Mouse (Mus musculus) CH12.LX (cell line): Measurements from ENCODE around the gene A430033K04Rik. TPM values are rescaled to one million over a fixed set of nuclear protein-coding genes. Genes with fewer than 3 reads are reported as not detected.

ENCODE experiments used
- DNase-seq: peaks from one replicate; pipeline ENCODE4 v3.0.0-alpha.2; 2013; ENCODE audit errors: extremely low read depth
- H3K27ac ChIP-seq: 2 replicates; pipeline ENCODE4 v1.5.1; 2012; ENCODE audit warnings: low read depth, mild to moderate bottlenecking, control low read depth, moderate library complexity; ENCODE audit not compliant: insufficient read depth
- H3K27me3 ChIP-seq: replicated peaks from 2 replicates; pipeline ENCODE3; 2012; ENCODE audit warnings: inconsistent platforms
- H3K36me3 ChIP-seq, 2 experiments: replicated peaks in 1 of 2; 2 replicates each; pipeline versions ENCODE3 to v1.6.1; 2012; ENCODE audit warnings: inconsistent platforms in 1 of 2, low read length in 1 of 2, mild to moderate bottlenecking in 1 of 2, mixed read lengths in 1 of 2, moderate library complexity in 1 of 2; ENCODE audit not compliant: control insufficient read depth in 1 of 2, insufficient read depth in 1 of 2
- H3K4me1 ChIP-seq, 2 experiments: 2 replicates each; pipeline ENCODE4 v1.6.1; 2012; ENCODE audit warnings: inconsistent platforms in 1 of 2, moderate library complexity in 1 of 2; ENCODE audit not compliant: insufficient read depth in 2 of 2, control insufficient read depth in 1 of 2
- H3K4me2 ChIP-seq: 2 replicates; pipeline ENCODE4 v1.6.1; 2012; ENCODE audit warnings: low read depth, mild to moderate bottlenecking, control low read depth; ENCODE audit not compliant: poor library complexity, insufficient read depth, severe bottlenecking
- H3K4me3 ChIP-seq, 3 experiments: fragments of 150-350 bp in 1 of 3; sonication (generic) in 1 of 3; replicated peaks in 1 of 3; 2 replicates each; pipeline versions ENCODE3 to v1.5.1; 2011 to 2012; ENCODE audit warnings: low read depth in 2 of 3, low read length in 2 of 3, mild to moderate bottlenecking in 2 of 3, moderate library complexity in 2 of 3, control low read depth in 1 of 3, improper control_type of control experiment in 1 of 3, inconsistent platforms in 1 of 3, mixed read lengths in 1 of 3; ENCODE audit not compliant: poor library complexity in 1 of 3
- H3K79me2 ChIP-seq: replicated peaks from 2 replicates; pipeline ENCODE4 v1.6.1; 2012; ENCODE audit warnings: mild to moderate bottlenecking, moderate library complexity; ENCODE audit not compliant: control insufficient read depth, poor library complexity, insufficient read depth, severe bottlenecking; ENCODE audit errors: extremely low read depth
- H3K9ac ChIP-seq: 2 replicates; pipeline ENCODE4 v1.6.1; 2012; ENCODE audit warnings: low read depth, mild to moderate bottlenecking, control low read depth, moderate library complexity; ENCODE audit not compliant: insufficient read depth
- H3K9me3 ChIP-seq: replicated peaks from 2 replicates; pipeline ENCODE3; 2012; ENCODE audit warnings: low read length, inconsistent platforms, mixed read lengths
- BHLHE40 ChIP-seq: IDR thresholded peaks from 2 replicates; pipeline ENCODE4 v1.6.1; 2011; ENCODE audit warnings: mild to moderate bottlenecking, low read depth, low read length, improper control_type of control experiment
- CHD2 ChIP-seq: IDR thresholded peaks from 2 replicates; pipeline ENCODE4 v1.6.1; 2011; ENCODE audit warnings: low read length, improper control_type of control experiment
- ELF1 ChIP-seq: IDR thresholded peaks from 2 replicates; pipeline ENCODE4 v1.6.1; 2014; ENCODE audit warnings: low read depth, mild to moderate bottlenecking, inconsistent platforms, low read length, improper control_type of control experiment
- EP300 ChIP-seq: IDR thresholded peaks from 2 replicates; pipeline ENCODE4 v1.6.1; 2011; ENCODE audit warnings: low read length, improper control_type of control experiment
- JUN ChIP-seq: IDR thresholded peaks from 2 replicates; pipeline ENCODE4 v1.6.1; 2011; ENCODE audit warnings: low read depth, mild to moderate bottlenecking, low read length, improper control_type of control experiment, moderate library complexity; ENCODE audit not compliant: insufficient read depth
- MAFK ChIP-seq: IDR thresholded peaks from 2 replicates; pipeline ENCODE4 v1.6.1; 2011; ENCODE audit warnings: low read length, improper control_type of control experiment; ENCODE audit not compliant: insufficient replicate concordance
- MAX ChIP-seq: IDR thresholded peaks from 2 replicates; pipeline ENCODE4 v1.6.1; 2011; ENCODE audit warnings: low read length, improper control_type of control experiment
- MAZ ChIP-seq: IDR thresholded peaks from 2 replicates; pipeline ENCODE4 v1.6.1; 2012; ENCODE audit warnings: low read depth, mild to moderate bottlenecking, inconsistent platforms, low read length, improper control_type of control experiment, moderate library complexity
- MEF2A ChIP-seq: IDR thresholded peaks from 2 replicates; pipeline ENCODE4 v1.6.1; 2014; ENCODE audit warnings: low read depth, mild to moderate bottlenecking, inconsistent platforms, low read length, improper control_type of control experiment, borderline replicate concordance
- NRF1 ChIP-seq: IDR thresholded peaks from 2 replicates; pipeline ENCODE4 v1.6.1; 2014; ENCODE audit warnings: low read depth, mild to moderate bottlenecking, inconsistent platforms, low read length, improper control_type of control experiment, moderate library complexity
- PAX5 ChIP-seq: IDR thresholded peaks from 2 replicates; pipeline ENCODE4 v1.6.1; 2012; ENCODE audit warnings: low read length, inconsistent platforms, mixed read lengths
- POLR2A ChIP-seq: IDR thresholded peaks from 2 replicates; pipeline ENCODE4 v1.6.1; 2011; ENCODE audit warnings: low read depth, mild to moderate bottlenecking, improper control_type of control experiment, low read length
- SIN3A ChIP-seq: IDR thresholded peaks from 2 replicates; pipeline ENCODE4 v1.6.1; 2012; ENCODE audit warnings: low read length, improper control_type of control experiment, inconsistent platforms
- TBP ChIP-seq: conservative IDR thresholded peaks from 2 replicates; pipeline ENCODE4 v1.6.1; 2011; ENCODE audit warnings: low read depth, low read length, improper control_type of control experiment
- TCF12 ChIP-seq: IDR thresholded peaks from 2 replicates; pipeline ENCODE4 v1.6.1; 2014; ENCODE audit warnings: low read depth, mild to moderate bottlenecking, inconsistent platforms, low read length, improper control_type of control experiment
- USF1 ChIP-seq: IDR thresholded peaks from 2 replicates; pipeline ENCODE4 v1.6.1; 2014; ENCODE audit warnings: low read depth, mild to moderate bottlenecking, inconsistent platforms, low read length, improper control_type of control experiment
- dilution Hi-C: fragments of 300-500 bp; cut with MboI; formaldehyde crosslinking; loops from 2 replicates; pipeline ENCODE4 v1.14.3; 2020; ENCODE audit warnings: low sequenced_read_pairs; ENCODE audit not compliant: extremely low pct_unique_long_range_greater_than_20kb, extremely low pct_ligation_motif_present
- in situ Hi-C: fragments of 300-500 bp; cut with MboI; formaldehyde crosslinking; loops from 3 replicates; pipeline ENCODE4 v1.14.3; 2019; ENCODE audit warnings: low sequenced_read_pairs, low pct_ligation_motif_present, low pct_unique_long_range_greater_than_20kb, mixed read lengths
- polyA plus RNA-seq: library from polyadenylated mRNA; unstranded; fragments of >175 nt; gene quantifications from 2 replicates; pipeline ENCODE4 v1.2.1, GENCODE M21; 2012; ENCODE audit warnings: low read depth; ENCODE audit not compliant: insufficient read length
- total RNA-seq, 2 experiments: library from RNA; depleted of rRNA; stranded (reverse); fragments of 300-350 nt in 1 of 2; fragments of >200 nt in 1 of 2; gene quantifications; 2 replicates each; pipeline ENCODE4 v1.2.3; 2012 to 2014

The A430033K04Rik gene
- total and polyA plus RNA-seq, 3 experiments: 4.2 to 6.8 (median 6.1) TPM

DNA sequence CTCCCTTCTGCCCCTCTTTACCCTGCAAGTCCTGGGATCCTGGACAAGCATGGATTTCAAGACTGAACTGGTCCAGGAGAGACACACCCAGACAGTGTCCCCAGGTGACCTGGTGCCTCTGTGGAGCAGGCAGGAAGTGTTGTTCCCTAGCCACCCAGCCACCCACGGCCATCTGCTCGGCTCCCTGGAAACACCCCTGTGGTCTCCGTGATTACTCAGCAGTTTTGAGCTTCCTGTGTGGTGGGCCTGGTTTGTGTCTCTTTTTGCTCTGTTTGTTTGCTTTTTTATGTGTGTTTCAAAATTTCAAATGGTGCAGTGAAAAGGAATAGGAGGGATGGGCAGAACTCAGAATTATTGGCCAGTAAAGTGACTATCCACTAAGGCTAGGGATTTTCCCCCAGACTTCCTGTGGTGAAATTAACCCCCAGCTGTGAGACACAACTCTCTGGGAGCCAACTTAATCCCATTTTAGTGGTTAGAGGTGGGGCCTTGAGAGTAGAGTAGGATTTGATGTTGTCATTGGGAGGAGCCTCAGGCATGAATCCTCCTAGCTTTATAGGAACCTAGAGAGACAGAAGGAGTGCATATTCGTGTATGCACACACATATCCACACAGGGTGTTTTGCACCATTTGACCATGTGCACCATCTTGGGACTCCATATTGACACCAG, 72.0 kb downstream of the A430033K04Rik start:
- no peak overlapping the region for H3K9ac ChIP-seq
- peaks cover 6 to 20% of the 10 kb centered on the region in 2 experiments for H3K4me1 ChIP-seq
- dilution Hi-C loops (no loop called here), in situ Hi-C loops (no loop called here)
- TF ChIP-seq MAFK: peak; percentile 83
- TF ChIP-seq EP300: peak; percentile 24; the same call in 1 of the 2 replicates
- TF ChIP-seq CHD2: no peak
- no peak for TF ChIP-seq TBP
- peaks cover 5% of the 10 kb centered on the region for H3K9me3 ChIP-seq
- no peaks in the 10 kb centered on the region for H3K36me3 ChIP-seq
- DNase-seq: peak; percentile 27
- peak overlapping the region; percentile 11; the same call in 1 of the 2 replicates for H3K27ac ChIP-seq
- H3K79me2 ChIP-seq: no peaks in the 10 kb centered on the region
- no peak overlapping the region for H3K4me2 ChIP-seq
- H3K4me3 ChIP-seq: no peak overlapping the region
- no peaks in the 10 kb centered on the region for H3K27me3 ChIP-seq

DNA sequence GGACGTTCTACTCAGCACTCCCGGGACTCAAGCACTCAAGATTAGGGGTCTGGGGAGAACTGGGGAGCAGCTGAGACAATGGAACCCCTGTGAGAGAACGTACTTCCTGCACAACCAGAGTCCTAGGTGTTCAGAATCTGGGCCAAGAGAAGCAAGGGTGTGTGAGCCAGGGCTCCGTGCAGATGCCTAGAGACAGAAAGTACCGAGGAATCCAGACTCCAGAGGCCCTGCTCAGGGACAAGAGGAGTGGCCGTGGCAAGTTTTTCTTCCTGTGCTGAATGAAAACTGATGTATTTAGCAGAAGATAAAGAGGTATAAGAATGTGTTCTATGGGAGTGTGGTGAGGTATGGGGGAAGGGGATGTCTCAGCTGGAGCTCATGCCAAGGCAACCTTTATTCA, 74.8 kb downstream of the A430033K04Rik start:
- in situ Hi-C loops (no loop called here), dilution Hi-C loops (no loop called here)
- Histone ChIP-seq H3K9me3 (peaks cover 5% of the 10 kb centered on the region), H3K79me2 (no peaks in the 10 kb centered on the region), H3K4me3 (no peak overlapping the region), H3K27ac (no peak overlapping the region), H3K9ac (no peak overlapping the region), H3K4me1 (peaks cover 6 to 20% of the 10 kb centered on the region in 2 experiments), H3K27me3 (no peaks in the 10 kb centered on the region), H3K36me3 (no peaks in the 10 kb centered on the region), H3K4me2 (no peak overlapping the region)
- no peak for TF ChIP-seq MAFK
- TF ChIP-seq BHLHE40: no peak
- TF ChIP-seq NRF1: no peak
- TF ChIP-seq MEF2A: no peak
- TF ChIP-seq MAZ: no peak
- TF ChIP-seq USF1: no peak
- no peak for TF ChIP-seq SIN3A
- TF ChIP-seq PAX5: no peak
- TF ChIP-seq ELF1: no peak
- no peak for TF ChIP-seq POLR2A
- TF ChIP-seq JUN: no peak
- no peak for TF ChIP-seq TCF12
- TF ChIP-seq MAX: no peak
- no peak for DNase-seq

Other genes with a start within 250 kb of the A430033K04Rik start
- gene Zfp157, start 181.4 kb upstream of the A430033K04Rik start, total RNA-seq (2012; rRNA removed): 8.6 and 8.7 TPM in 2 replicates
- 12.7 and 12.9 TPM in 2 replicates for gene Zfp157, start 181.4 kb upstream of the A430033K04Rik start, total RNA-seq (2014; rRNA removed)
- 7.8 and 7.9 TPM in 2 replicates for gene Zfp157, start 181.4 kb upstream of the A430033K04Rik start, polyA plus RNA-seq
- gene 1700123K08Rik, start 58.1 kb upstream of the A430033K04Rik start, total RNA-seq (2012; rRNA removed): not detected in 2 replicates
- gene 1700123K08Rik, start 58.1 kb upstream of the A430033K04Rik start, total RNA-seq (2014; rRNA removed): not detected in 2 replicates
- gene 1700123K08Rik, start 58.1 kb upstream of the A430033K04Rik start, polyA plus RNA-seq: not detected in 2 replicates
- 15.8 and 16.4 TPM in 2 replicates for gene Zfp68, start 3.1 kb upstream of the A430033K04Rik start, total RNA-seq (2012; rRNA removed)
- 27.7 and 33.8 TPM in 2 replicates for gene Zfp68, start 3.1 kb upstream of the A430033K04Rik start, total RNA-seq (2014; rRNA removed)
- 13.7 and 16.7 TPM in 2 replicates for gene Zfp68, start 3.1 kb upstream of the A430033K04Rik start, polyA plus RNA-seq
- 0.13 and 0.50 TPM in 2 replicates for gene Fam20c, start 131.7 kb downstream of the A430033K04Rik start, total RNA-seq (2012; rRNA removed)
- gene Fam20c, start 131.7 kb downstream of the A430033K04Rik start, total RNA-seq (2014; rRNA removed): 0.15 TPM in 2 replicates
- 0.46 and 0.84 TPM in 2 replicates for gene Fam20c, start 131.7 kb downstream of the A430033K04Rik start, polyA plus RNA-seq
- gene Gm5294, start 197.2 kb downstream of the A430033K04Rik start, total RNA-seq (2012; rRNA removed): not detected in 2 replicates
- gene Gm5294, start 197.2 kb downstream of the A430033K04Rik start, total RNA-seq (2014; rRNA removed): not detected in 2 replicates
- gene Gm5294, start 197.2 kb downstream of the A430033K04Rik start, polyA plus RNA-seq: not detected in 2 replicates